Mouse (Mus musculus) ES-E14 (cell line): ENCODE results near the gene Creb1.

Experiments
- CHD2 ChIP-seq: IDR thresholded peaks from 2 replicates; pipeline ENCODE4 v1.6.1; 2014; ENCODE audit warnings: mild to moderate bottlenecking, low read depth, low read length, inconsistent platforms
- HCFC1 ChIP-seq: IDR thresholded peaks from 2 replicates; pipeline ENCODE4 v1.6.1; 2012; ENCODE audit warnings: low read length, inconsistent platforms, borderline replicate concordance; ENCODE audit not compliant: insufficient read depth
- MAFK ChIP-seq: IDR thresholded peaks from 2 replicates; pipeline ENCODE4 v1.6.1; 2014; ENCODE audit warnings: mild to moderate bottlenecking, low read depth, low read length, inconsistent platforms; ENCODE audit not compliant: insufficient read depth
- ZC3H11A ChIP-seq: IDR thresholded peaks from 2 replicates; pipeline ENCODE4 v1.6.1; 2012; ENCODE audit warnings: low read depth, mild to moderate bottlenecking, inconsistent platforms, low read length, borderline replicate concordance
- ZNF384 ChIP-seq: IDR thresholded peaks from 2 replicates; pipeline ENCODE4 v1.6.1; 2012; ENCODE audit warnings: low read depth, low read length, inconsistent platforms

DNA sequence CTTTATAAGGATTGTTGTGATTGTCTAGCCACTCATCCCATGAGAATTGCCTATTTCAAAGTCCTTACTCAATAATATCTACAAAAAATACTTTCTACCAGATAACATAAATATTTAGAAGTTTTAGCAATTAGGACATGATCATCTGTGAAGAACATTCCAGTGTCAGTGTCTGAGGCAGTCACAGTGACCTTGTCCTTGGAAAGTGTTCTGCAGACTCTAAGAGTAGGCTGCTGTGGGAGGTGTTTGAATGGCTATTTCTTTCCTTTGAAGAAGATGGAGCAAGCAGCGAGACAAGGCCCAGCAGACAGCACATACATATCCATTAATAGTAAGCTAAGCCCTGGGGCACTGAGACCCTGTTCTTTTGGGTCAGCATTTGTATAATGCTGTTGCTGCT lies 12.5 kb upstream of the Creb1 start:
- TF ChIP-seq ZC3H11A (no peak), ZNF384 (no peak), MAFK (no peak), HCFC1 (no peak), CHD2 (no peak)
